Mouse (Mus musculus) liver, adult 2 months (tissue): ENCODE data around the gene Gm44805.

Experiments
- CTCF ChIP-seq: fragments of 200-500 bp; IDR thresholded peaks from 2 replicates; pipeline ENCODE4 v1.5.1; 2011; ENCODE audit warnings: low read depth, low read length, control low read depth
- POLR2A ChIP-seq: fragments of 200-500 bp; IDR thresholded peaks from 2 replicates; pipeline ENCODE4 v1.6.1; 2011; ENCODE audit warnings: low read length, control low read depth; ENCODE audit not compliant: insufficient read depth; ENCODE audit errors: extremely low read depth

DNA sequence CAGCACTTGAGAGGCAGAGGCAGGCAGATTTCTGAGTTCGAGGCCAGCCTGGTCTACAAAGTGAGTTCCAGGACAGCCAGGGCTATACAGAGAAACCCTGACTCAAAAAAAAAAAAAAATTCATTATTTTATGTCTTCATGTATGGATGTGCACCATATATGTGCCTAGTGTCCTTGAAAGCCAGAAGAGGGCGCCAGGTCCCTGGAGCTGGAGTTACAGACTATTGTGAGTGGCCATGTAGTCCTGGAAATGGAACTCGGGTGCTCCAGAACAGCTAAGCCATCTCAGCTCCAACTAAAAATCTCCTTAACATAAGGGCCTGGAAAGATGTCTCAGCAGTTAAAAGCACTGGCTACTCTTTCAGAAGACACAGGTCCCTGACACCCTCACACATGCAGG lies 14.5 kb downstream of the Gm44805 start:
- TF ChIP-seq CTCF (peak; percentile 49; the same call in 1 of the 2 replicates), POLR2A (no peak)
